Mouse (Mus musculus): ENCODE measurements around the gene Prpf40b. TPM values are rescaled to one million over a fixed set of nuclear protein-coding genes. Genes with fewer than 3 reads are reported as not detected.

Gene Prpf40b
- polyA plus RNA-seq, 1 experiment from 2014 or later, result 37.4 TPM

DNA sequence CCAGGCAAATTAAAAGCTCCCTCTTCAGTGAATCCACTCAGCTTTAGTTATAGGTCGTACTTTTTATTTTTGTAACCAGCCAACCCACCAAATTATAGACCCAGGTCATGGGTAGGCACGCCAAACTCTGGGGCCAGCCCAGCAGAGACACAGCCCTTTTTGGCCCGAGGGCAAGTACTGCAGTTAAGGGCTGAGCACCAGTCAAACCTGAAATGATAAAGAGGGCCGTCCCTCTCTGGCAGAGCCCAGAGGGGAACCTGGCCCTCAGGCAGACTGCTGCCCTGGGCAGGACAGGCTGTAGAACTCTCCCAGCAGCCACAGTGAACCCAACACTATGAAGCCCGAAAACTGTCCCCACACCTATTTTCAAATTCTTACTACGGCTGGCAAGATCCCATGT lies 61.6 kb downstream of the Prpf40b start:
- H3K27ac ChIP-seq (ENCODE audit: low read depth, low read length), result peak overlapping the region; percentile 37; the same call in 1 of the 2 replicates
- 42% methylated on average over 6 of the region's 6 CpGs for WGBS (ENCODE audit: insufficient replicate concordance)
- no peaks in the 10 kb centered on the region for H3K9me3 ChIP-seq (replicated peaks; ENCODE audit: control insufficient read depth, low read length)
- no peaks in the 10 kb centered on the region for H3K27me3 ChIP-seq (ENCODE audit: control insufficient read depth, insufficient read depth, low read length)
- no peak overlapping the region for H3K4me2 ChIP-seq
- H3K9ac ChIP-seq (ENCODE audit: low read depth, low read length), result no peak overlapping the region
- H3K4me1 ChIP-seq (ENCODE audit: control insufficient read depth, insufficient read depth, low read length), result peaks cover 34% of the 10 kb centered on the region
- H3K4me3 ChIP-seq (ENCODE audit: low read depth, low read length), result no peak overlapping the region
- no peaks in the 10 kb centered on the region for H3K36me3 ChIP-seq (ENCODE audit: control insufficient read depth, insufficient read depth, low read length)
- no peak for ATAC-seq (replicated peaks; ENCODE audit: insufficient number of reproducible peaks, low FRiP score, low TSS enrichment)

DNA sequence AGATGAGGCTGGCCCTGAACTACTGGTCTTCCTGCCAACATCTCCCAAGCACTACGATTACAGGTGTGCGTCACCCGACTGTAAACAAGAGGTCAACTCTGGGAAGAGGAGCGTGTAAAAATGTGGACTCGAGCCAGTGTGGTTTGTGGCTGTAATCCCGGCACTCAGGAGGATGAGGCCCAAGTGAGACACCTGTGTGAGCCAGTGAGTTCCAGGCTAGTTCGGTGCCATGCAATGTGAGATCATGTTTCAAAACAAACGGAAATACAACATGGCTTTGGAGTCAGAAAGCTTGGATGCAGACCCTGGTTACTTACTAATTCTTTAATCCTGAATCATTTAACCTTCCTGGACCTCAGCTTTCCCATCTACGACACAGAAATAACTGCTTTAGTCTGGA lies 64.1 kb downstream of the Prpf40b start:
- H3K9me3 ChIP-seq (replicated peaks; ENCODE audit: control insufficient read depth, low read length), result no peaks in the 10 kb centered on the region
- H3K4me2 ChIP-seq, result no peak overlapping the region
- H3K27me3 ChIP-seq (ENCODE audit: control insufficient read depth, insufficient read depth, low read length), result no peaks in the 10 kb centered on the region
- H3K4me3 ChIP-seq (ENCODE audit: low read depth, low read length), result no peak overlapping the region
- no peak overlapping the region for H3K27ac ChIP-seq (ENCODE audit: low read depth, low read length)
- no peak overlapping the region for H3K9ac ChIP-seq (ENCODE audit: low read depth, low read length)
- H3K4me1 ChIP-seq (ENCODE audit: control insufficient read depth, insufficient read depth, low read length), result peaks cover 18% of the 10 kb centered on the region
- no peak for ATAC-seq (replicated peaks; ENCODE audit: insufficient number of reproducible peaks, low FRiP score, low TSS enrichment)
- H3K36me3 ChIP-seq (ENCODE audit: control insufficient read depth, insufficient read depth, low read length), result no peaks in the 10 kb centered on the region
- 80% methylated on average over 9 of the region's 9 CpGs for WGBS (ENCODE audit: insufficient replicate concordance)

GRCm38 (mm10) chr15:99364022-99364530 lies 69.2 kb downstream of the Prpf40b start:
- Histone ChIP-seq H3K27me3 (ENCODE audit: control insufficient read depth, insufficient read depth, low read length) (no peaks in the 10 kb centered on the region), H3K4me3 (ENCODE audit: low read depth, low read length) (no peak overlapping the region), H3K4me1 (ENCODE audit: control insufficient read depth, insufficient read depth, low read length) (peaks cover 20% of the 10 kb centered on the region), H3K4me2 (no peak overlapping the region), H3K27ac (ENCODE audit: low read depth, low read length) (no peak overlapping the region), H3K36me3 (ENCODE audit: control insufficient read depth, insufficient read depth, low read length) (no peaks in the 10 kb centered on the region), H3K9ac (ENCODE audit: low read depth, low read length) (no peak overlapping the region), H3K9me3 (replicated peaks; ENCODE audit: control insufficient read depth, low read length) (no peaks in the 10 kb centered on the region)
- ATAC-seq (replicated peaks; ENCODE audit: insufficient number of reproducible peaks, low FRiP score, low TSS enrichment), result no peak
- 64% methylated on average over 7 of the region's 7 CpGs for WGBS (ENCODE audit: insufficient replicate concordance)

DNA sequence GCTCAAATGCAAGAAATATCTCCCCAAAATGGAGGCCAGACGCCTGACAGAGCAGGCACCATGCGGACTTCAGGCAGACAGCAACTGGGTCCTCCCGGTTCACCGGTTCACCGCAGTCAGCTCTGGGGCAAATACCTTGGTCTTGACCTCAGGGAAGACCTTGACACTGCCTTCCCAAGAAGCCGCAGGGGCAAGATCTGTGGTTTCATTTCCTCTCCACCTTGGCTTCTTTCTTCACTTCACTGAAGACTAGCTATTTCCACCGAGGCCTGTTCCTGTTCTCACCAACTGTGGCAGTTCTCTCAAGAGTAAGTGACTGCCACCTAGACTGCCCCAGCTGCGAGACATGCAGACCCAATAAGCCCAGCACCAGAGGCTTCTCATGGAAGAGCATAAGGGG lies 70.0 kb downstream of the Prpf40b start:
- 62% methylated on average over 8 of the region's 8 CpGs for WGBS (ENCODE audit: insufficient replicate concordance)
- H3K9me3 ChIP-seq (replicated peaks; ENCODE audit: control insufficient read depth, low read length), result no peaks in the 10 kb centered on the region
- no peak overlapping the region for H3K27ac ChIP-seq (ENCODE audit: low read depth, low read length)
- no peak for ATAC-seq (replicated peaks; ENCODE audit: insufficient number of reproducible peaks, low FRiP score, low TSS enrichment)
- H3K27me3 ChIP-seq (ENCODE audit: control insufficient read depth, insufficient read depth, low read length), result no peaks in the 10 kb centered on the region
- H3K4me3 ChIP-seq (ENCODE audit: low read depth, low read length), result no peak overlapping the region
- H3K4me2 ChIP-seq, result no peak overlapping the region
- H3K36me3 ChIP-seq (ENCODE audit: control insufficient read depth, insufficient read depth, low read length), result no peaks in the 10 kb centered on the region
- no peak overlapping the region for H3K9ac ChIP-seq (ENCODE audit: low read depth, low read length)
- H3K4me1 ChIP-seq (ENCODE audit: control insufficient read depth, insufficient read depth, low read length), result peaks cover 21% of the 10 kb centered on the region

Other genes starting within 250 kb of the Prpf40b start
- 0.09 and 0.59 TPM in 2 replicates for gene Prph, start 239.9 kb upstream of the Prpf40b start, polyA plus RNA-seq (2014; fragmentation: Nextera tagmentation; extraction: Ambion mirVana)
- gene Troap, start 220.5 kb upstream of the Prpf40b start, polyA plus RNA-seq (2014; fragmentation: Nextera tagmentation; extraction: Ambion mirVana), result 21.1 and 22.0 TPM in 2 replicates
- 0.20 and 0.27 TPM in 2 replicates for gene C1ql4, start 207.3 kb upstream of the Prpf40b start, polyA plus RNA-seq (2014; fragmentation: Nextera tagmentation; extraction: Ambion mirVana)
- 0.96 and 1.7 TPM in 2 replicates for gene Dnajc22, start 201.9 kb upstream of the Prpf40b start, polyA plus RNA-seq (2014; fragmentation: Nextera tagmentation; extraction: Ambion mirVana)
- 43.5 and 45.2 TPM in 2 replicates for gene Spats2, start 169.2 kb upstream of the Prpf40b start, polyA plus RNA-seq (2014; fragmentation: Nextera tagmentation; extraction: Ambion mirVana)
- gene Kcnh3, start 70.2 kb upstream of the Prpf40b start, polyA plus RNA-seq (2014; fragmentation: Nextera tagmentation; extraction: Ambion mirVana), result 0.14 TPM in 1 of 2 replicates, not detected in the other
- gene Mcrs1, start 43.1 kb upstream of the Prpf40b start, polyA plus RNA-seq (2014; fragmentation: Nextera tagmentation; extraction: Ambion mirVana), result 154 and 162 TPM in 2 replicates
- gene Fam186b, start 801 bp downstream of the Prpf40b start, polyA plus RNA-seq (2014; fragmentation: Nextera tagmentation; extraction: Ambion mirVana), result 0.17 and 0.66 TPM in 2 replicates
- 11.0 and 11.4 TPM in 2 replicates for gene Fmnl3, start 75.4 kb downstream of the Prpf40b start, polyA plus RNA-seq (2014; fragmentation: Nextera tagmentation; extraction: Ambion mirVana)
- 233 and 290 TPM in 2 replicates for gene Tmbim6, start 97.8 kb downstream of the Prpf40b start, polyA plus RNA-seq (2014; fragmentation: Nextera tagmentation; extraction: Ambion mirVana)
- gene Nckap5l, start 162.7 kb downstream of the Prpf40b start, polyA plus RNA-seq (2014; fragmentation: Nextera tagmentation; extraction: Ambion mirVana), result 9.0 and 9.1 TPM in 2 replicates
- 11.9 TPM in 2 replicates for gene Bcdin3d, start 179.6 kb downstream of the Prpf40b start, polyA plus RNA-seq (2014; fragmentation: Nextera tagmentation; extraction: Ambion mirVana)
- 0.40 and 0.51 TPM in 2 replicates for gene Faim2, start 233.1 kb downstream of the Prpf40b start, polyA plus RNA-seq (2014; fragmentation: Nextera tagmentation; extraction: Ambion mirVana)

All from heart, embryonic 11.5 days (tissue).